Mouse (Mus musculus): ENCODE data around the gene Gm10273. TPM values are rescaled to one million over a fixed set of nuclear protein-coding genes. Genes with fewer than 3 reads are reported as not detected.

Gene Gm10273
- total and polyA plus RNA-seq, 3 experiments = 16.6 to 132 (median 28.6) TPM

DNA sequence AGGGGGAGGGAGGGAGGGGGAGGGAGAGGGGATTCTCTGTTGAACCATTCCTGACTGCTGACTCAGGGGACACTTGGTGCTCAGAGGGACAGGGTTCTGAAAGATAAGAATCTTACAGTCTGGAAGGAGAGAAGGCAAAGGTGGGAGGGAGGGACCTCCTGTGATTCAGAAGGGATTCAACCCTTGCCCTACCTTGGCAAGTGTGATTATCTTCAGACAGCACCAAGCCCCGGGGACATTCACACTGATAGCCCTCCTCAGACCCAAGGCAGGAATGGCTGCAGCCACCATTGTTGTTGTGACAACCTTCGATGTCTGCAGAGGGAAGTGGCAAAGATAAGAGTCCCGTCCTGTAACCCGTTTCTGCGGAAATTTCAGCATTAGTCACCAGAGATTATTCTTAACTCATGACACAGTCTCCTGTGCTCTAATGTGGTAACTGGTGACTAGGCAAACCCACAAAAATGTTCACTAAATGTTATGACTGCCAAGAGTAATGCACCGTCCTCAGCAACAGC lies 35.3 kb downstream of the Gm10273 start (continued):
- TF ChIP-seq UBTF (IDR thresholded peaks at IDR 0.05; ENCODE audit: borderline replicate concordance, insufficient read depth, low read depth, low read length) = no peak
- TF ChIP-seq CTCF (IDR thresholded peaks at IDR 0.05 in 2 of 3, conservative IDR thresholded peaks at IDR 0.05 in 1 of 3; ENCODE audit: control insufficient read depth in 1 of 3, insufficient read depth in 1 of 3, low read depth in 2 of 3, low read length in 3 of 3, poor library complexity in 1 of 3, severe bottlenecking in 1 of 3) = no peak
- peak; percentile 69 for TF ChIP-seq RCOR1 (IDR thresholded peaks at IDR 0.05; ENCODE audit: low read depth, low read length)
- no peak for TF ChIP-seq NRF1 (IDR thresholded peaks at IDR 0.05; ENCODE audit: insufficient read depth, low read depth, low read length, poor library complexity, severe bottlenecking)
- peak; percentile 77 for TF ChIP-seq TAL1 (IDR thresholded peaks at IDR 0.05; ENCODE audit: low read length)
- peak; percentile 57; the same call in 1 of the 2 replicates for TF ChIP-seq MAFK (IDR thresholded peaks at IDR 0.05; ENCODE audit: borderline replicate concordance, low read depth, low read length)
- TF ChIP-seq POLR2A (IDR thresholded peaks at IDR 0.05; ENCODE audit: control insufficient read depth in 1 of 2, insufficient read depth in 1 of 2, low read depth in 1 of 2, low read length in 2 of 2, poor library complexity in 1 of 2) = no peak
- TF ChIP-seq GATA1 (IDR thresholded peaks at IDR 0.05; ENCODE audit: low read depth, low read length) = peak; percentile 97
- TF ChIP-seq EP300 (IDR thresholded peaks at IDR 0.05; ENCODE audit: low read depth in 1 of 2, low read length in 2 of 2) = peak; percentile 92 to 94
- TF ChIP-seq ELF1 (IDR thresholded peaks at IDR 0.05; ENCODE audit: low read depth, low read length) = no peak; the same call in 1 of the 2 replicates
- peak; percentile 69 for TF ChIP-seq TBP (IDR thresholded peaks at IDR 0.05; ENCODE audit: low read depth, low read length)
- 0 out of 2 replicates have a peak, but pooled peaks have one; percentile 28 for TF ChIP-seq MAZ (IDR thresholded peaks at IDR 0.05; ENCODE audit: low read depth, low read length)
- no peak for TF ChIP-seq ZKSCAN1 (IDR thresholded peaks at IDR 0.05; ENCODE audit: low read depth, low read length)
- TF ChIP-seq NELFE (IDR thresholded peaks at IDR 0.05; ENCODE audit: low read depth, low read length) = no peak
- no peak for TF ChIP-seq HCFC1 (IDR thresholded peaks at IDR 0.05; ENCODE audit: low read depth, low read length)

DNA sequence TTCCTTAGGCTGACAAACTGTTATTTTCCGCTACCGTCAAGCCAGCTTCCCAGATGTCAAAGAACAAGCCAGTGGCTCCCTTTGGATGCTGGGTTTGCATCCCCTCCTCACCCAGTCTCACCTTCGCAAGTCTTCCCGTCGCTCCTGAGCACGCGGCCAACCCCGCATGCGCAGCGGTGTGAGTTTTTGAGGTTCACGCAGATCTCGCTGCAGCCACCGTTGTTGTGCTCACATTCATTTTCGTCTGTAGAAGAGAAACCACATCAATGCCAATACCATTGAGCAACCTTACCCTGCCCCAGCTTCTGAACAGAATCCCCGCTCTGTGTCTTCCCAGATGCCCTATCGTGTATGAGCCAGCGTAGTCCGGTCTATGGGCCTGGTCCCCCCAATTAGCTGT lies 40.3 kb downstream of the Gm10273 start:
- DNase-seq (ENCODE audit: low read depth, low spot score) = no peak
- H3K4me3 ChIP-seq (ENCODE audit: control insufficient read depth in 1 of 2, insufficient read depth in 1 of 2, low read depth in 2 of 2, low read length in 2 of 2) = no peak overlapping the region
- H3K27ac ChIP-seq (ENCODE audit: control insufficient read depth, low read depth, low read length) = no peak overlapping the region
- no peaks in the 10 kb centered on the region for H3K79me2 ChIP-seq (ENCODE audit: control insufficient read depth, insufficient read depth, low read length, poor library complexity)
- no peak overlapping the region for H3K9ac ChIP-seq (ENCODE audit: control insufficient read depth, low read depth, low read length, poor library complexity, severe bottlenecking)
- no peaks in the 10 kb centered on the region for H3K9me3 ChIP-seq (replicated peaks; ENCODE audit: insufficient read depth, low read length)
- no peak for TF ChIP-seq KAT2A (conservative IDR thresholded peaks at IDR 0.05; ENCODE audit: low read depth, low read length)
- no peak for TF ChIP-seq ZC3H11A (IDR thresholded peaks at IDR 0.05; ENCODE audit: low read depth, low read length)
- TF ChIP-seq MYB (IDR thresholded peaks at IDR 0.05; ENCODE audit: low read depth, low read length) = no peak
- no peak for TF ChIP-seq POLR2AphosphoS5 (IDR thresholded peaks at IDR 0.05; ENCODE audit: borderline replicate concordance, low read depth, low read length)
- TF ChIP-seq USF2 (IDR thresholded peaks at IDR 0.05; ENCODE audit: borderline replicate concordance in 1 of 2, insufficient read depth in 1 of 2, low read depth in 1 of 2, low read length in 2 of 2) = no peak
- no peak for TF ChIP-seq MXI1 (IDR thresholded peaks at IDR 0.05; ENCODE audit: low read depth, low read length)
- peaks cover 0 to 8% of the 10 kb centered on the region in 2 experiments; a peak in 2 of 4 replicates for H3K36me3 ChIP-seq (ENCODE audit: control insufficient read depth in 1 of 2, insufficient read depth in 2 of 2, low read length in 2 of 2)
- no peaks in the 10 kb centered on the region for H3K27me3 ChIP-seq (ENCODE audit: control insufficient read depth in 1 of 2, insufficient read depth in 2 of 2, low read length in 2 of 2)
- H3K4me1 ChIP-seq (ENCODE audit: control insufficient read depth in 1 of 2, insufficient read depth in 2 of 2, low read length in 2 of 2) = peaks cover 6 to 12% of the 10 kb centered on the region in 2 experiments

All from MEL (cell line).